Mouse (Mus musculus) erythroblast, embryonic 14.5 days (primary cell): ENCODE measurements around the gene Foxo3.

ENCODE experiments used
- GATA1 ChIP-seq: IDR thresholded peaks from 2 replicates; pipeline ENCODE4 v1.6.1; 2012; ENCODE audit warnings: low read length, inconsistent platforms, mixed read lengths
- TAL1 ChIP-seq: IDR thresholded peaks from 3 replicates; pipeline ENCODE4 v1.6.1; 2012; ENCODE audit warnings: low read length, inconsistent platforms, mixed read lengths

GRCm38 (mm10) chr10:42297109-42297508 is 20.6 kb upstream of the Foxo3 start:
- TF ChIP-seq TAL1 (no peak), GATA1 (no peak)
